Mouse (Mus musculus): ENCODE data around the gene Dazap1. TPM values are rescaled to one million over a fixed set of nuclear protein-coding genes. Genes with fewer than 3 reads are reported as not detected.

The Dazap1 gene
- total and polyA plus RNA-seq, 2 experiments from 2014 or later = 34.5 to 109 TPM

DNA sequence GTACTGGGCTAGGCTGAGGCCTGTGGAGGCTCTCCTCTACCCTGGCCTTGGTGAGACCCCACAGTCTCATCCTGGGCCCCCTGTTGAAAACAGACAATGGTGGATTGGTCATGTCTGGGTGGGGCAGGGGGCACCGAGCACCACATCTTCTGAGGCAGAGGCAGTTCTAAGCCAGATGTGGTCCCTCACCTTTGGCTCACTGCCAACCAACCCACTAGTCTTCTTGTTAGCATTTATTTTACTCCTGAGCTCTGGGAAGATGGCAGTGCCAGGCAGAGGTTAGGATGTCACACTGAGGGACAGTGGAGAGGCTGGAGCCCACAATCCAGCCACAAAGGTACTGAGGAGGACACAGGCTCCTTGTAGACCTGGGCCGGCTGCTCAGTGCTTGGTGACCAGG is 3.4 kb upstream of the Dazap1 start:
- DNase-seq (ENCODE audit: low spot score) = no peak
- Histone ChIP-seq H3K27ac (ENCODE audit: low read depth, low read length) (no peak overlapping the region), H3K4me1 (ENCODE audit: insufficient read depth, low read length) (peaks cover 7% of the 10 kb centered on the region; the same call in 1 of the 2 replicates), H3K36me3 (ENCODE audit: insufficient read depth, low read length) (peaks cover 39% of the 10 kb centered on the region), H3K4me2 (ENCODE audit: low read depth, low read length, poor library complexity, severe bottlenecking) (no peak overlapping the region), H3K27me3 (ENCODE audit: insufficient read depth, low read length) (no peaks in the 10 kb centered on the region), H3K9ac (replicated peaks; ENCODE audit: low read length, poor library complexity, severe bottlenecking) (no peak overlapping the region), H3K4me3 (ENCODE audit: low read depth, low read length) (no peak overlapping the region), H3K9me3 (ENCODE audit: low read length) (no peaks in the 10 kb centered on the region)
- no peak for ATAC-seq (ENCODE audit: low FRiP score)
- TF ChIP-seq CTCF (IDR thresholded peaks at IDR 0.05) = no peak
- WGBS = 83% methylated on average over 2 of the region's 2 CpGs

DNA sequence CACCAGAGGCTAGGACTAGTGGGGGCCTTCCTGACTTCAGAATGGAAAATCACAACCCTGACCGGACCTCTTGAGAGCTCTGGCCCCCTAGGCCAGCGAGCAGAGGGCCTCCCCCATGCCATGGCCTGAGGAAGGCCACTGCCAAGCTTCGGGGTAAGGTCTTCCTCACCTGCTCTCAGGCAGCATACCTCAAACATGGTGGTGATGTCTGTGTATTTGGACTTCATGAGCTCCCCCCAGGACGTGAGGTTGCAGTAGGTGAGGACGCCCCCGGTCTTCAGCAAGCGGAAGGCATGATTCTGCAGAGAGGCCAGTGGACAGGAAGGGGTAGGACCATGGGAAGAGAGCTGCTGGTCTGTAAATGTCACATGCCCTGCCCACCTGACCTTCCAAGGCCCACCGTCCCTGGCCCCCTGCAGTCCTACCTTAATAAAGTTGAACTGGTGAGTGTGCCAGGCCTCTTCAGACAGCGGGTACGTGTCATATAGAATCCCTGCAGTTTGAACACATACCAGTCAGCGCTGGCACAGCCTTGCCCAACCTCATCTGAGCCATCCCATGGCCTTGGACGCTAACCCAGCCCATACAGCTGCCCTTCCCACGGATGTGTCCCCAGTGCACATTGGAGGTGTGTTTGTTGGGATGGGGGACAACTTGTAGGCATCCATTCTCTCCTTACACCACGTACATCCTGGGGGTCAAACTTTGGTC is 2.4 kb upstream of the Dazap1 start:
- 91% methylated on average over 14 of the region's 14 CpGs for WGBS
- TF ChIP-seq CTCF (IDR thresholded peaks at IDR 0.05) = no peak
- H3K4me1 ChIP-seq (ENCODE audit: insufficient read depth, low read length) = peaks cover 7% of the 10 kb centered on the region; the same call in 1 of the 2 replicates
- no peaks in the 10 kb centered on the region for H3K27me3 ChIP-seq (ENCODE audit: insufficient read depth, low read length)
- H3K27ac ChIP-seq (ENCODE audit: low read depth, low read length) = no peak overlapping the region
- H3K4me2 ChIP-seq (ENCODE audit: low read depth, low read length, poor library complexity, severe bottlenecking) = no peak overlapping the region
- peaks cover 33% of the 10 kb centered on the region for H3K36me3 ChIP-seq (ENCODE audit: insufficient read depth, low read length)
- H3K4me3 ChIP-seq (ENCODE audit: low read depth, low read length) = no peak overlapping the region
- no peaks in the 10 kb centered on the region for H3K9me3 ChIP-seq (ENCODE audit: low read length)
- no peak overlapping the region for H3K9ac ChIP-seq (replicated peaks; ENCODE audit: low read length, poor library complexity, severe bottlenecking)
- ATAC-seq (ENCODE audit: low FRiP score) (no peak), DNase-seq (ENCODE audit: low spot score) (no peak)

DNA sequence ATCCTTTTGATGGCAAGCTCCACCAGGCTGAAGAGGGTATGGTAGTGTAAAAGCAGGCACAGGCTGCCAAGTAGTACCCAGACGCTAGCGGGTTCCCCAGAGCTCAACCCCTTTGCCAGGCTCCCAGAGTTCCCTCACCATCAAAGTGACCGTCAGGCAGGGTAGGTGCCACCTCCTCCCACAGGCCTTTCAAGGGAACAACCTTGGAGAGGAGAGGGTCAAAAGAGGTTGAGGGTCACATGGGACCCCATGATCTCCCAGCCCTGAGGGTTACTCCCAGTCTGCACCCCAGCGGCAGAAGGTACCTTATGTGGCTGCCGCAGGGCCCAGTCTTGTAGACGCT is 1.9 kb upstream of the Dazap1 start:
- Histone ChIP-seq H3K27me3 (ENCODE audit: insufficient read depth, low read length) (no peaks in the 10 kb centered on the region), H3K36me3 (ENCODE audit: insufficient read depth, low read length) (peaks cover 28% of the 10 kb centered on the region), H3K4me2 (ENCODE audit: low read depth, low read length, poor library complexity, severe bottlenecking) (peak overlapping the region; percentile 67), H3K27ac (ENCODE audit: low read depth, low read length) (0 out of 2 replicates have a peak overlapping the region, but pooled peaks have one; percentile 69), H3K4me3 (ENCODE audit: low read depth, low read length) (0 out of 2 replicates have a peak overlapping the region, but pooled peaks have one; percentile 41), H3K9ac (replicated peaks; ENCODE audit: low read length, poor library complexity, severe bottlenecking) (no peak overlapping the region), H3K4me1 (ENCODE audit: insufficient read depth, low read length) (peaks cover 7% of the 10 kb centered on the region; the same call in 1 of the 2 replicates), H3K9me3 (ENCODE audit: low read length) (no peaks in the 10 kb centered on the region)
- ATAC-seq (ENCODE audit: low FRiP score) (no peak), DNase-seq (ENCODE audit: low spot score) (no peak)
- 74% methylated on average over 6 of the region's 6 CpGs for WGBS
- no peak for TF ChIP-seq CTCF (IDR thresholded peaks at IDR 0.05)

DNA sequence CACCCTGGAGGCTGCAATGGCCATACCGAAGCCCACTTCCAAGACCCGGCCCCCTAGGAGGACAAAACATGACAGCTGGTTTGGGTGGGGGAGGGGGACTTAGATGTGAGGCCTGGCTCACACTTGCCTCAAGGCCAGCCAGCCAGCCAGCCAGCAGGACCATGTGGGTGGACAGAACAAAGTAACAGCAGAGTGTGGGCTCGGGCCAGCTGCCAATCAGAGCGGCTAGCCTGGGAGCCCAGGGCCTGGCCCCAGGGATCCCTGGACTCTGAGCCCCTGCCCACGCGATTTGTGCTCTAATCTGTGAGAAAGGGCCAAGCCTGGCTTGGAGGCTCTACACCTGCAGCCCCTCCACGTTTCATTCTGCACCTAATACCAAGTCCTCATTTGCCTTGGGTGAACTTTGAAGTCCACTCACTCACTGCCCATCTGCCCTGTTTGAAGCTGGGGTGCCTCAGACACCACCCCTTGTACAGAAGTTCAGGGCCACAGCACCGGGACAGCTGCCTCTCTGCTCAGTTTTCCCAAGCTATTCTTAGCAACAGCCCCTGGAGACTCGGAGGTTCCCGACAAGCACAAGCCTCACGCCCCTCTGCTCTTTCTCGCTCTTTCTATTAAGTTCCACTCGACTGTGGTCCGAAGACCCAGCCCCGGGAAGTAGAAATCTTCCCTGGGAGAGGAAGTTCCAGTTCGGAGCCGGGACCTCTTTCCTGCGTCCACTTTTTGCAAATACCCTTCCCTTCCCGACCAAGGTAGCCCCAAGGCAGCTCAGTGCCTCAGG is 1.2 kb upstream of the Dazap1 start:
- DNase-seq (ENCODE audit: low spot score) (peak; percentile 81), ATAC-seq (ENCODE audit: low FRiP score) (no peak)
- Histone ChIP-seq H3K9ac (replicated peaks; ENCODE audit: low read length, poor library complexity, severe bottlenecking) (peak overlapping the region; percentile 48), H3K9me3 (ENCODE audit: low read length) (no peaks in the 10 kb centered on the region), H3K4me3 (ENCODE audit: low read depth, low read length) (peak overlapping the region; percentile 41), H3K4me2 (ENCODE audit: low read depth, low read length, poor library complexity, severe bottlenecking) (peak overlapping the region; percentile 67), H3K27ac (ENCODE audit: low read depth, low read length) (peak overlapping the region; percentile 69), H3K4me1 (ENCODE audit: insufficient read depth, low read length) (peaks cover 7% of the 10 kb centered on the region; the same call in 1 of the 2 replicates), H3K27me3 (ENCODE audit: insufficient read depth, low read length) (no peaks in the 10 kb centered on the region), H3K36me3 (ENCODE audit: insufficient read depth, low read length) (peaks cover 22% of the 10 kb centered on the region)
- TF ChIP-seq CTCF (IDR thresholded peaks at IDR 0.05) = no peak
- WGBS = 2% methylated on average over 19 of the region's 19 CpGs

DNA sequence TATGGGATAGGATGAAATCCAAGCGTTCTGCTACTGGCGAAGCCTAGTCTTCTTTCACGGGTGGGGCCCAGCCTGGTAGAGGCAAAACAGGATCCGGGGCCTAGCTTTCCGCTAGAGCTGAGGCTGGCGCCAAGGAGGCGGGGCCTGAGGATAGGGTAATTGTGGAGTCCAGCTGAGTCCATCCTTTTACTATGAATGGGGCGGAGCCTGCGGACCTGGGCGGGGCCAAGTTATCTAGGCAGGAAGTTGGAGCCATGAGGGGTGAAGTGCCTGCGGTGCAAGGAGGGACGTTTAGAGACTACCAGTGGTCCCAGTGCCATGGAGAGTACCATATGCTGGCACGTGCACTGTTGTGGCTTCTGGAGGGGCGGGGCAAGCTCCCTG is 291 bp downstream of the Dazap1 start:
- Histone ChIP-seq H3K27me3 (ENCODE audit: insufficient read depth, low read length) (no peaks in the 10 kb centered on the region), H3K4me2 (ENCODE audit: low read depth, low read length, poor library complexity, severe bottlenecking) (peak overlapping the region; percentile 67), H3K27ac (ENCODE audit: low read depth, low read length) (peak overlapping the region; percentile 69), H3K9ac (replicated peaks; ENCODE audit: low read length, poor library complexity, severe bottlenecking) (peak overlapping the region; percentile 48), H3K4me3 (ENCODE audit: low read depth, low read length) (peak overlapping the region; percentile 41), H3K36me3 (ENCODE audit: insufficient read depth, low read length) (peaks cover 6% of the 10 kb centered on the region; the same call in 1 of the 2 replicates), H3K9me3 (ENCODE audit: low read length) (no peaks in the 10 kb centered on the region), H3K4me1 (ENCODE audit: insufficient read depth, low read length) (peaks cover 16% of the 10 kb centered on the region; the same call in 1 of the 2 replicates)
- no peak for TF ChIP-seq CTCF (IDR thresholded peaks at IDR 0.05)
- ATAC-seq (ENCODE audit: low FRiP score) (peak; percentile 17), DNase-seq (ENCODE audit: low spot score) (peak; percentile 94)
- 2% methylated on average over 14 of the region's 14 CpGs for WGBS

DNA sequence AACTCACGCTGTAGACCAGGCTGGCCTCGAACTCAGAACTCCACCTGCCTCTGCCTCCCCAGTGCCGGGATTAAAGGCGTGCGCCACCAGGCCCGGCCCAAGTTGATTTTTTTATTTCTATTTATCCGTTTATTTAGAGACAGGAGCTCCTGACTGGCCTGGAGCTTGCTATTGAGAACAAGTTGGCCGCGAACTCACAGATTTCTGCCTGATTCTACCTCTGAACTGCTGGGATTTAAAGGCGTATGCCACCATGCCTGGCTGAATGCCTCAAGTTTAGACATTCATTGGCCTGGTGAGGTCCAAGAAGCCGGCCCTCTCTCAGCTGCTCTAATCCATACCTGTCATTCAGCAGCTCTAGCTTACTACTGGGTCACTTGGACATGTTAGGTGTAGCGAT is 883 bp downstream of the Dazap1 start:
- no peak for TF ChIP-seq CTCF (IDR thresholded peaks at IDR 0.05)
- peaks cover 4% of the 10 kb centered on the region; the same call in 1 of the 2 replicates for H3K36me3 ChIP-seq (ENCODE audit: insufficient read depth, low read length)
- H3K4me3 ChIP-seq (ENCODE audit: low read depth, low read length) = no peak overlapping the region
- H3K4me1 ChIP-seq (ENCODE audit: insufficient read depth, low read length) = peaks cover 20% of the 10 kb centered on the region
- 70% methylated on average over 12 of the region's 12 CpGs for WGBS
- no peaks in the 10 kb centered on the region for H3K27me3 ChIP-seq (ENCODE audit: insufficient read depth, low read length)
- no peak overlapping the region for H3K9ac ChIP-seq (replicated peaks; ENCODE audit: low read length, poor library complexity, severe bottlenecking)
- H3K27ac ChIP-seq (ENCODE audit: low read depth, low read length) = no peak overlapping the region
- H3K9me3 ChIP-seq (ENCODE audit: low read length) = no peaks in the 10 kb centered on the region
- DNase-seq (ENCODE audit: low spot score) (no peak), ATAC-seq (ENCODE audit: low FRiP score) (no peak)
- H3K4me2 ChIP-seq (ENCODE audit: low read depth, low read length, poor library complexity, severe bottlenecking) = peak overlapping the region; percentile 67; the same call in 1 of the 2 replicates

Data from midbrain, postnatal 0 days (tissue).